Mouse (Mus musculus) MEL (cell line): ENCODE results near the gene Mdfi. TPM values are rescaled to one million over a fixed set of nuclear protein-coding genes. Genes with fewer than 3 reads are reported as not detected.

ENCODE experiments used
- DNase-seq: peaks from one replicate; pipeline ENCODE4 v3.0.0; 2011; ENCODE audit warnings: low read depth, low spot score
- H3K27ac ChIP-seq: 2 replicates; pipeline ENCODE4 v1.5.1; 2012; ENCODE audit warnings: low read depth, mild to moderate bottlenecking, control low read depth, low read length, moderate library complexity; ENCODE audit not compliant: control insufficient read depth
- H3K27me3 ChIP-seq, 2 experiments: fragments of 150-350 bp in 1 of 2; sonication (generic) in 1 of 2; 2 replicates each; pipeline ENCODE4 v1.6.1; 2012; ENCODE audit warnings: low read length in 2 of 2, mild to moderate bottlenecking in 2 of 2, improper control_type of control experiment in 1 of 2, moderate library complexity in 1 of 2; ENCODE audit not compliant: insufficient read depth in 2 of 2, control insufficient read depth in 1 of 2
- H3K36me3 ChIP-seq, 2 experiments: 2 replicates each; pipeline ENCODE4 v1.6.1; 2012 to 2014; ENCODE audit warnings: low read length in 2 of 2, improper control_type of control experiment in 1 of 2, inconsistent platforms in 1 of 2, mild to moderate bottlenecking in 1 of 2; ENCODE audit not compliant: insufficient read depth in 2 of 2, control insufficient read depth in 1 of 2
- H3K4me1 ChIP-seq, 2 experiments: fragments of 150-350 bp in 1 of 2; sonication (generic) in 1 of 2; 2 replicates each; pipeline ENCODE4 v1.6.1; 2012; ENCODE audit warnings: low read length in 2 of 2, improper control_type of control experiment in 1 of 2, mild to moderate bottlenecking in 1 of 2; ENCODE audit not compliant: insufficient read depth in 2 of 2, control insufficient read depth in 1 of 2
- H3K4me3 ChIP-seq, 2 experiments: fragments of 150-350 bp in 1 of 2; sonication (generic) in 1 of 2; 2 replicates each; pipeline ENCODE4 v1.5.1; 2012; ENCODE audit warnings: low read depth in 2 of 2, low read length in 2 of 2, mild to moderate bottlenecking in 2 of 2, moderate library complexity in 2 of 2, control low read depth in 1 of 2, improper control_type of control experiment in 1 of 2; ENCODE audit not compliant: control insufficient read depth in 1 of 2, insufficient read depth in 1 of 2
- H3K79me2 ChIP-seq: 2 replicates; pipeline ENCODE4 v1.6.1; 2012; ENCODE audit warnings: mild to moderate bottlenecking, low read length, moderate library complexity; ENCODE audit not compliant: control insufficient read depth, poor library complexity, insufficient read depth
- H3K9ac ChIP-seq: 2 replicates; pipeline ENCODE4 v1.6.1; 2012; ENCODE audit warnings: low read depth, mild to moderate bottlenecking, control low read depth, low read length, moderate library complexity; ENCODE audit not compliant: control insufficient read depth, poor library complexity, severe bottlenecking
- H3K9me3 ChIP-seq: fragments of 150-350 bp; sonication (generic); replicated peaks from 2 replicates; pipeline ENCODE4 v1.6.1; 2012; ENCODE audit warnings: mild to moderate bottlenecking, low read length, improper control_type of control experiment, moderate library complexity; ENCODE audit not compliant: insufficient read depth
- CHD1 ChIP-seq: IDR thresholded peaks from 2 replicates; pipeline ENCODE4 v1.6.1; 2012; ENCODE audit warnings: low read depth, mild to moderate bottlenecking, inconsistent platforms, low read length, improper control_type of control experiment
- E2F4 ChIP-seq: IDR thresholded peaks from 2 replicates; pipeline ENCODE4 v1.6.1; 2011; ENCODE audit warnings: low read depth, low read length, improper control_type of control experiment, borderline replicate concordance
- ELF1 ChIP-seq: IDR thresholded peaks from 2 replicates; pipeline ENCODE4 v1.6.1; 2014; ENCODE audit warnings: low read depth, mild to moderate bottlenecking, inconsistent platforms, low read length, improper control_type of control experiment, moderate library complexity
- ETS1 ChIP-seq: IDR thresholded peaks from 2 replicates; pipeline ENCODE4 v1.6.1; 2012; ENCODE audit warnings: low read depth, mild to moderate bottlenecking, inconsistent platforms, low read length, improper control_type of control experiment, moderate library complexity
- HCFC1 ChIP-seq: IDR thresholded peaks from 2 replicates; pipeline ENCODE4 v1.6.1; 2012; ENCODE audit warnings: low read depth, mild to moderate bottlenecking, inconsistent platforms, low read length, improper control_type of control experiment, moderate library complexity
- JUND ChIP-seq: IDR thresholded peaks from 2 replicates; pipeline ENCODE4 v1.6.1; 2011; ENCODE audit warnings: low read depth, mild to moderate bottlenecking, improper control_type of control experiment, low read length
- MAFK ChIP-seq: IDR thresholded peaks from 2 replicates; pipeline ENCODE4 v1.6.1; 2011; ENCODE audit warnings: low read depth, mild to moderate bottlenecking, low read length, improper control_type of control experiment, borderline replicate concordance
- MAX ChIP-seq: IDR thresholded peaks from 2 replicates; pipeline ENCODE4 v1.6.1; 2011; ENCODE audit warnings: low read length, improper control_type of control experiment
- MXI1 ChIP-seq: IDR thresholded peaks from 2 replicates; pipeline ENCODE4 v1.6.1; 2011; ENCODE audit warnings: mild to moderate bottlenecking, low read depth, low read length, improper control_type of control experiment
- POLR2AphosphoS2 ChIP-seq: IDR thresholded peaks from 2 replicates; pipeline ENCODE4 v1.6.1; 2011; ENCODE audit warnings: low read length, improper control_type of control experiment
- POLR2AphosphoS5 ChIP-seq: IDR thresholded peaks from 2 replicates; pipeline ENCODE4 v1.6.1; 2012; ENCODE audit warnings: low read depth, borderline replicate concordance, mild to moderate bottlenecking, inconsistent platforms, low read length, moderate library complexity, mixed read lengths
- RAD21 ChIP-seq: IDR thresholded peaks from 2 replicates; pipeline ENCODE4 v1.6.1; 2011; ENCODE audit warnings: mild to moderate bottlenecking, low read depth, low read length, improper control_type of control experiment
- RCOR1 ChIP-seq: IDR thresholded peaks from 2 replicates; pipeline ENCODE4 v1.6.1; 2012; ENCODE audit warnings: low read depth, mild to moderate bottlenecking, inconsistent platforms, low read length, improper control_type of control experiment
- SIN3A ChIP-seq: IDR thresholded peaks from 2 replicates; pipeline ENCODE4 v1.6.1; 2012; ENCODE audit warnings: low read length, improper control_type of control experiment, inconsistent platforms
- TAL1 ChIP-seq: IDR thresholded peaks from 2 replicates; pipeline ENCODE4 v1.6.1; 2012; ENCODE audit warnings: mild to moderate bottlenecking, inconsistent platforms, low read length, moderate library complexity, mixed read lengths
- TCF12 ChIP-seq: IDR thresholded peaks from 2 replicates; pipeline ENCODE4 v1.6.1; 2014; ENCODE audit warnings: low read depth, mild to moderate bottlenecking, inconsistent platforms, low read length, improper control_type of control experiment, moderate library complexity
- UBTF ChIP-seq: IDR thresholded peaks from 2 replicates; pipeline ENCODE4 v1.6.1; 2012; ENCODE audit warnings: low read depth, mild to moderate bottlenecking, inconsistent platforms, low read length, improper control_type of control experiment, moderate library complexity, borderline replicate concordance; ENCODE audit not compliant: insufficient read depth
- USF2 ChIP-seq, 2 experiments: IDR thresholded peaks; 2 replicates each; pipeline ENCODE4 v1.6.1; 2011 to 2012; ENCODE audit warnings: improper control_type of control experiment in 2 of 2, low read length in 2 of 2, borderline replicate concordance in 1 of 2, inconsistent platforms in 1 of 2, low read depth in 1 of 2, mild to moderate bottlenecking in 1 of 2; ENCODE audit not compliant: insufficient read depth in 1 of 2
- ZMIZ1 ChIP-seq: IDR thresholded peaks from 2 replicates; pipeline ENCODE4 v1.6.1; 2012; ENCODE audit warnings: low read depth, mild to moderate bottlenecking, inconsistent platforms, low read length, improper control_type of control experiment, moderate library complexity
- ZNF384 ChIP-seq: IDR thresholded peaks from 2 replicates; pipeline ENCODE4 v1.6.1; 2012; ENCODE audit warnings: low read depth, mild to moderate bottlenecking, inconsistent platforms, low read length, improper control_type of control experiment
- polyA plus RNA-seq, 2 experiments: library from polyadenylated mRNA; stranded (reverse) in 1 of 2; unstranded in 1 of 2; fragments of >175 nt in 1 of 2; fragments of >200 nt in 1 of 2; gene quantifications; 2 replicates each; pipeline versions ENCODE4 v1.2.1 to v1.2.4; 2012; ENCODE audit warnings: low replicate concordance in 2 of 2, low read depth in 1 of 2; ENCODE audit not compliant: insufficient read length in 2 of 2, insufficient read depth in 1 of 2, missing spikeins in 1 of 2
- total RNA-seq: library from RNA; depleted of rRNA; stranded (reverse); fragments of 300-350 nt; gene quantifications from 2 replicates; pipeline ENCODE4 v1.2.3, GENCODE M21; 2012

Mdfi gene
- total and polyA plus RNA-seq, 3 experiments, result not detected

GRCm38 (mm10) chr17:47773604-47774003, 60.9 kb downstream of the Mdfi start:
- no peak for TF ChIP-seq MAX
- no peak for TF ChIP-seq JUND
- no peak for TF ChIP-seq CHD1
- no peak for TF ChIP-seq TAL1
- TF ChIP-seq ELF1, result no peak
- TF ChIP-seq HCFC1, result no peak
- Histone ChIP-seq H3K79me2 (no peaks in the 10 kb centered on the region), H3K9me3 (no peaks in the 10 kb centered on the region), H3K27me3 (no peaks in the 10 kb centered on the region), H3K4me1 (peaks cover 12 to 16% of the 10 kb centered on the region in 2 experiments), H3K27ac (no peak overlapping the region), H3K4me3 (no peak overlapping the region), H3K36me3 (peaks cover 0 to 13% of the 10 kb centered on the region in 2 experiments; a peak in 2 of 4 replicates), H3K9ac (no peak overlapping the region)
- DNase-seq, result no peak

GRCm38 (mm10) chr17:47769389-47770299, 64.8 kb downstream of the Mdfi start:
- Histone ChIP-seq H3K36me3 (peaks cover 0 to 16% of the 10 kb centered on the region in 2 experiments; a peak in 2 of 4 replicates), H3K27ac (no peak overlapping the region), H3K79me2 (no peaks in the 10 kb centered on the region), H3K27me3 (no peaks in the 10 kb centered on the region), H3K9ac (no peak overlapping the region), H3K9me3 (no peaks in the 10 kb centered on the region), H3K4me1 (peaks cover 18 to 25% of the 10 kb centered on the region in 2 experiments), H3K4me3 (no peak overlapping the region)
- no peak for DNase-seq
- no peak for TF ChIP-seq SIN3A
- no peak for TF ChIP-seq ZMIZ1
- TF ChIP-seq ELF1, result no peak
- TF ChIP-seq HCFC1, result no peak
- TF ChIP-seq MAFK, result no peak
- no peak for TF ChIP-seq MXI1
- TF ChIP-seq TCF12, result no peak
- no peak for TF ChIP-seq RCOR1
- no peak for TF ChIP-seq UBTF
- no peak for TF ChIP-seq JUND
- TF ChIP-seq POLR2AphosphoS2, result no peak
- TF ChIP-seq ETS1, result no peak
- no peak for TF ChIP-seq RAD21
- no peak for TF ChIP-seq E2F4
- TF ChIP-seq ZNF384, result no peak
- TF ChIP-seq USF2 (IDR thresholded peaks at IDR 0.05; ENCODE audit: borderline replicate concordance in 1 of 2, insufficient read depth in 1 of 2, low read depth in 1 of 2, low read length in 2 of 2), result no peak
- no peak for TF ChIP-seq POLR2AphosphoS5
